Mouse (Mus musculus) liver, postnatal 0 days (tissue): ENCODE results near the gene Veph1. TPM values are rescaled to one million over a fixed set of nuclear protein-coding genes. Genes with fewer than 3 reads are reported as not detected.

Experiments used
- ATAC-seq: fragments of 200-750 bp; cut with Nextera tagmentation; 2 replicates; pipeline ENCODE4 v1.8.0; 2017; ENCODE audit warnings: mild to moderate bottlenecking, moderate library complexity
- DNase-seq: peaks from one replicate; pipeline ENCODE4 v3.0.0-alpha.2; 2016
- H3K27ac ChIP-seq: fragments of 300-500 bp; sonication (generic); 2 replicates; pipeline ENCODE4 v1.5.1; 2014; ENCODE audit warnings: antibody characterized with exemption, moderate library complexity, mild to moderate bottlenecking, low read depth
- H3K27me3 ChIP-seq: fragments of 300-500 bp; sonication (generic); 2 replicates; pipeline ENCODE4 v1.6.1; 2014; ENCODE audit warnings: low read length, control low read depth, mixed read lengths; ENCODE audit not compliant: insufficient read depth
- H3K36me3 ChIP-seq: fragments of 300-500 bp; sonication (generic); replicated peaks from 2 replicates; pipeline ENCODE4 v1.6.1; 2014; ENCODE audit warnings: mild to moderate bottlenecking, control low read depth, low read length, moderate library complexity, mixed read lengths; ENCODE audit not compliant: insufficient read depth
- H3K4me1 ChIP-seq: fragments of 300-500 bp; sonication (generic); 2 replicates; pipeline ENCODE4 v1.6.1; 2014; ENCODE audit warnings: antibody characterized with exemption, mild to moderate bottlenecking, control low read depth; ENCODE audit not compliant: insufficient read depth
- H3K4me2 ChIP-seq: fragments of 300-500 bp; sonication (generic); 2 replicates; pipeline ENCODE4 v1.6.1; 2014; ENCODE audit warnings: low read depth, mild to moderate bottlenecking, low read length, moderate library complexity, mixed read lengths
- H3K4me3 ChIP-seq: fragments of 300-500 bp; sonication (generic); 2 replicates; pipeline ENCODE4 v1.5.1; 2014; ENCODE audit warnings: low read depth, low read length
- H3K9ac ChIP-seq: fragments of 300-500 bp; sonication (generic); replicated peaks from 2 replicates; pipeline ENCODE4 v1.6.1; 2014; ENCODE audit warnings: mild to moderate bottlenecking, moderate library complexity
- H3K9me3 ChIP-seq: fragments of 300-500 bp; sonication (generic); 2 replicates; pipeline ENCODE4 v1.6.1; 2016; ENCODE audit warnings: mild to moderate bottlenecking, control low read depth, low read length, mixed read lengths
- CTCF ChIP-seq: sonication (generic); IDR thresholded peaks from 2 replicates; pipeline ENCODE4 v1.5.1; 2016; ENCODE audit warnings: antibody characterized with exemption, low read depth
- EP300 ChIP-seq: IDR thresholded peaks from 2 replicates; pipeline ENCODE4 v1.6.1; 2016; ENCODE audit warnings: antibody characterized with exemption, low read depth, mild to moderate bottlenecking
- WGBS: fragments of 180-500 bp; shearing (Covaris S2); extraction: QIAGEN DNeasy Blood & Tissue Kit; methylation state at CpG from one replicate; pipeline ENCODE4 v1.1.7; 2014; ENCODE audit not compliant: insufficient replicate concordance; 5-methylcytosine and 5-hydroxymethylcytosine counted together
- polyA plus RNA-seq: library from polyadenylated mRNA; unstranded; fragments of >200 nt; fragmentation: Nextera tagmentation; extraction: Ambion mirVana; gene quantifications from 2 replicates; pipeline ENCODE4 v1.2.1, GENCODE M21; 2015

Gene Veph1
- polyA plus RNA-seq, 1 experiment from 2014 or later: not detected

- ATAC-seq (no peak), DNase-seq (no peak)
- Histone ChIP-seq H3K27ac (no peak overlapping the region), H3K9me3 (no peaks in the 10 kb centered on the region), H3K27me3 (no peaks in the 10 kb centered on the region), H3K4me1 (no peaks in the 10 kb centered on the region), H3K36me3 (no peaks in the 10 kb centered on the region), H3K4me2 (no peak overlapping the region), H3K4me3 (no peak overlapping the region), H3K9ac (no peak overlapping the region)
- 77% methylated on average over 1 of the region's 1 CpGs for WGBS
- TF ChIP-seq EP300 (no peak), CTCF (no peak)
These were observed 83.1 kb downstream of the Veph1 start for GRCm38 (mm10) chr3:66213524-66213923.

- 81% methylated on average over 4 of the region's 4 CpGs for WGBS
- no peaks in the 10 kb centered on the region for H3K36me3 ChIP-seq
- no peak overlapping the region for H3K27ac ChIP-seq
- TF ChIP-seq CTCF: no peak
- TF ChIP-seq EP300: no peak
- DNase-seq (no peak), ATAC-seq (no peak)
- H3K4me3 ChIP-seq: no peak overlapping the region
- no peaks in the 10 kb centered on the region for H3K9me3 ChIP-seq
- no peaks in the 10 kb centered on the region for H3K27me3 ChIP-seq
- H3K4me1 ChIP-seq: no peaks in the 10 kb centered on the region
- no peak overlapping the region for H3K4me2 ChIP-seq
- H3K9ac ChIP-seq: no peak overlapping the region
These were observed 87.6 kb downstream of the Veph1 start for GRCm38 (mm10) chr3:66208836-66209573.

DNA sequence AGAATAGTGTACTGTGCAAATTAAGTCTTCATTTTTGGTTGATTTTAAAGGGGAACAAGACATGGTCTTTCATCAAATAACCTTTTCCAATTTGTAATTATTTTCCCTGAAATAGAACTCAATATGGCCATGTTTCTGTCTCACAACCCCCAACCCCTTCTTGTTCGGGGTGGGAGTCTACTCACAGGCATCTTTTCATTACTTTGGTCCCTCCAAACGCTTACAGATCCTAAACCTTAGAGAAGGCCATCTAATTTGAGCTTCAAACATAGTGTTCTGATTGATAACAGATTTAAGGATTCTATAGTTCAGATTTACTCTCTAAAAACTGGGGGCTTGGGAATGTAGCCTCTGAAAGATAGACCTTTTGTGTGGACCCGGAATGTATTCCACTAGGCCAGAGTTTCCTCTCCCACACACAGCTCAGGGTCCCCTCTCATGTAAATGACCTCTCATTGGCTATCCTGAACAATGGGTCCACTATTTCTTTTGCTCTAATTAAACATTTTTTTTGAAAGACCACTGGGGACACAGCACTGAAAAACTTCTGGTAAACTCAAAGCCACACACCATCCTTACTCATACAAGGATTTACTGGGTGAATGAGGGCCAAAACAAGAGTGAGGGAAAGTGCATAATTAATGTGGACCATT lies 102.6 kb downstream of the Veph1 start:
- TF ChIP-seq EP300 (no peak), CTCF (no peak)
- WGBS: 72% methylated on average over 3 of the region's 3 CpGs
- H3K4me2 ChIP-seq: no peak overlapping the region
- H3K36me3 ChIP-seq: no peaks in the 10 kb centered on the region
- no peak overlapping the region for H3K4me3 ChIP-seq
- H3K27ac ChIP-seq: no peak overlapping the region
- no peaks in the 10 kb centered on the region for H3K4me1 ChIP-seq
- DNase-seq (no peak), ATAC-seq (no peak)
- no peaks in the 10 kb centered on the region for H3K27me3 ChIP-seq
- no peak overlapping the region for H3K9ac ChIP-seq
- no peaks in the 10 kb centered on the region for H3K9me3 ChIP-seq

GRCm38 (mm10) chr3:66179647-66180046 lies 117.0 kb downstream of the Veph1 start:
- no peak overlapping the region for H3K27ac ChIP-seq
- no peak overlapping the region for H3K9ac ChIP-seq
- H3K9me3 ChIP-seq: no peaks in the 10 kb centered on the region
- DNase-seq: no peak
- no peaks in the 10 kb centered on the region for H3K36me3 ChIP-seq
- no peaks in the 10 kb centered on the region for H3K27me3 ChIP-seq
- TF ChIP-seq EP300 (no peak), CTCF (peak; percentile 30)
- no peak for ATAC-seq
- no peak overlapping the region for H3K4me2 ChIP-seq
- 61% methylated on average over 2 of the region's 2 CpGs for WGBS
- H3K4me1 ChIP-seq: no peaks in the 10 kb centered on the region
- H3K4me3 ChIP-seq: no peak overlapping the region

GRCm38 (mm10) chr3:66172907-66173306 lies 123.7 kb downstream of the Veph1 start:
- Histone ChIP-seq H3K4me3 (no peak overlapping the region), H3K36me3 (no peaks in the 10 kb centered on the region), H3K9ac (no peak overlapping the region), H3K4me1 (no peaks in the 10 kb centered on the region), H3K27me3 (no peaks in the 10 kb centered on the region), H3K9me3 (no peaks in the 10 kb centered on the region), H3K27ac (no peak overlapping the region), H3K4me2 (no peak overlapping the region)
- DNase-seq (no peak), ATAC-seq (no peak)
- no peak for TF ChIP-seq EP300
- TF ChIP-seq CTCF: no peak
- 75% methylated on average over 5 of the region's 5 CpGs for WGBS

DNA sequence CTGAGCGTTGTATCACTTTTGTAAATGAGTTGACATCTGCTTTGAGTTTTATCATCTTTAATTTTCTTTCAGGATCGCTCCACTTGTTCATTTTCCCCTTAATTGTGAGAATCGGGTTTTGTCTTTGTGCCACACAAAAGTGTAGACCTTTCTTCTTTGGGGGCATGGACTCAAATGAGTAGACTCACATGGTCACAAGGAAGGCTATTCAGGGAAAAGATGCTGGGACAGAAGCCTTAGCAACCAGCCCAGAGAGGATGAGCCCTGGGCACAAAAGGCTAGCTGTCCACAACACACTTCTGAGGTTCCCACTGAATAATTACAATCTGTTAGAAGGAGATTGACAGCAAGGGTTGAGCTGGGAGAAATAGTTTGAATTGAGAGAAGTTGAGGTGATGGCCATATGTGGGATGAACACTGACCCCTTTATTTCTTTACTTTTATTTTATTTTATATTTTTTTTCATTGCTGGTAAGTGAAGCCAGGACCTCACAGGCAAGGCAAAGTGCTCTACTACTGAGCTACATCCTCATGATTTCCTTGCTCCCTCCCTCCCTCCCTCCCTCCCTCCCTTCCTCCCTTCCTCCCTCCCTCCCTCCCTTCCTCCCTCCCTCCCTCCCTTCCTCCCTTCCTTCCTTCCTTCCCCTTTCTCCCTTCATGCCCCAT lies 126.6 kb downstream of the Veph1 start:
- no peaks in the 10 kb centered on the region for H3K36me3 ChIP-seq
- no peaks in the 10 kb centered on the region for H3K4me1 ChIP-seq
- WGBS: 67% methylated on average over 3 of the region's 3 CpGs
- TF ChIP-seq CTCF: no peak
- TF ChIP-seq EP300: no peak
- no peak overlapping the region for H3K9ac ChIP-seq
- H3K4me2 ChIP-seq: no peak overlapping the region
- H3K27me3 ChIP-seq: no peaks in the 10 kb centered on the region
- no peak for DNase-seq
- no peaks in the 10 kb centered on the region for H3K9me3 ChIP-seq
- no peak overlapping the region for H3K27ac ChIP-seq
- H3K4me3 ChIP-seq: no peak overlapping the region
- ATAC-seq: no peak
